Mouse (Mus musculus) small intestine, adult 2 months (tissue): Measurements from ENCODE around the gene Nudt10. TPM values are rescaled to one million over a fixed set of nuclear protein-coding genes. Genes with fewer than 3 reads are reported as not detected.
"Not testable (repeated sequence)": the region's sequence is repeated elsewhere in the genome, so short reads cannot be mapped to it uniquely, and the experiment has no call there.

ENCODE experiments used
- H3K27ac ChIP-seq: fragments of 200-500 bp; 2 replicates; pipeline ENCODE4 v1.5.1; 2012; ENCODE audit warnings: low read depth, low read length, control low read depth, inconsistent platforms; ENCODE audit not compliant: insufficient read depth
- H3K27me3 ChIP-seq: fragments of 200-500 bp; 2 replicates; pipeline ENCODE4 v1.6.1; 2012; ENCODE audit warnings: mild to moderate bottlenecking, moderate library complexity, low read length, inconsistent platforms; ENCODE audit not compliant: control insufficient read depth, insufficient read depth
- H3K36me3 ChIP-seq: fragments of 200-500 bp; 2 replicates; pipeline ENCODE4 v1.6.1; 2012; ENCODE audit warnings: mild to moderate bottlenecking, low read length, control low read depth, inconsistent platforms; ENCODE audit not compliant: control insufficient read depth, insufficient read depth
- H3K4me1 ChIP-seq: fragments of 200-500 bp; 2 replicates; pipeline ENCODE4 v1.6.1; 2012; ENCODE audit warnings: low read length, inconsistent platforms, mixed read lengths; ENCODE audit not compliant: control insufficient read depth, insufficient read depth, insufficient read length
- H3K4me3 ChIP-seq: fragments of 200-500 bp; 2 replicates; pipeline ENCODE4 v1.5.1; 2012; ENCODE audit warnings: low read depth, mild to moderate bottlenecking, control low read depth, inconsistent platforms, low read length, moderate library complexity
- CTCF ChIP-seq: fragments of 200-500 bp; IDR thresholded peaks from 2 replicates; pipeline ENCODE4 v1.5.1; 2012; ENCODE audit warnings: low read depth, mild to moderate bottlenecking, control low read depth, inconsistent platforms, low read length, moderate library complexity, mixed read lengths; ENCODE audit not compliant: insufficient replicate concordance, insufficient read length; ENCODE audit errors: extremely low read depth
- POLR2A ChIP-seq: fragments of 200-500 bp; IDR thresholded peaks from 2 replicates; pipeline ENCODE4 v1.6.1; 2012; ENCODE audit warnings: low read depth, mild to moderate bottlenecking, control low read depth, inconsistent platforms, low read length, moderate library complexity
- WGBS: fragments of 180-500 bp; shearing (Covaris S2); methylation state at CpG from one replicate; pipeline ENCODE4 v1.1.7; 2018; 5-methylcytosine and 5-hydroxymethylcytosine counted together
- polyA plus RNA-seq: library from polyadenylated mRNA; depleted of rRNA; stranded (reverse); fragments of >200 nt; gene quantifications from 2 replicates; pipeline ENCODE4 v1.2.3, GENCODE M21; 2012; rRNA removed

Nudt10 gene
- 0.05 TPM in 1 of 2 replicates, not detected in the other for polyA plus RNA-seq

DNA sequence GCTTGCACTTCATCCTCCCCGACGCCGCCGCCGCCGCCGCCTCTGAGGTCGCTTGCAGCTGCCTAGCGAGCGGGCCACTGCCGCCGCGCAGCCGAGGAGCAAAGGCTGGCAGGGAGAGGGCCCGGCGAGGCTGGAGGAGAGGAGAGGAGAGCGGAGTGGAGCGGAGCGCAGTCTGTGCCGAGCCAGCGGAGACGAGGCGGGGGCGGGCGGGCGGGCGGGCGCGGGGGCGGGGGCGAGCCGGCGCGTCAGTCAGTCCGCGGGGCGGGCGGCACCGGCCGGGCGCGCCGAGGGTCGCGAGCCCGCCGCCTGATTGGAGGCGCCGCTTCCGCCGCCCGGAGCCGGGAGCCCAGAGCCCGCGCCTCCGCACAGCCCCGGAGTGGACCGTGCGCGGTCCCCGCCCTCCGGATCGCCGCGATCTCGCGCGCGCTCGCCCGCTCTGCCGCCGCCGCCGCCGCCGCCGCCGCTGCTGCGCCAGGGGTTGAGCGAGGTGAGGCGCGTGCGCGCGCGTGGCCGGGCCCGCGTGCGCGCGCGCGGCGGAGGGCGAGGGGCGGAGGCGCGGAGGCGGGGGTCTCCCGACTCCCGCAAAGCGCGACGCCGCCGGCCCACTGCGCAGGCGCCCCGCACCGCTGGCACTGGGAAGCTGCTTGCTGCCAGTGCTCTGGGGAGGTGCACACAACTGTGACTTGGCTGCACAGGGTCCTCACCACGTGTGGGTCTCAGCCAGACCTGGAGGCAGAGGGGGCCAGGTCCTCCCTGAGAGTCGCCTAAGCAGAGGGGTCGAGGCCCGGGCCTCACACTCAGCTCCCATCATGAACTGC lies at the start of gene Nudt10:
Nudt10 (minus strand) TSS at position 193 of the 818 bp plus-strand sequence.
- H3K4me3 ChIP-seq: 0 out of 2 replicates have a peak within 1 kb of the TSS, but pooled peaks have one; percentile 13
- 27% methylated on average over 12 of the region's 116 CpGs for WGBS
- not testable (repeated sequence) for H3K36me3 ChIP-seq, H3K27me3 ChIP-seq, H3K27ac ChIP-seq, H3K4me1 ChIP-seq

DNA sequence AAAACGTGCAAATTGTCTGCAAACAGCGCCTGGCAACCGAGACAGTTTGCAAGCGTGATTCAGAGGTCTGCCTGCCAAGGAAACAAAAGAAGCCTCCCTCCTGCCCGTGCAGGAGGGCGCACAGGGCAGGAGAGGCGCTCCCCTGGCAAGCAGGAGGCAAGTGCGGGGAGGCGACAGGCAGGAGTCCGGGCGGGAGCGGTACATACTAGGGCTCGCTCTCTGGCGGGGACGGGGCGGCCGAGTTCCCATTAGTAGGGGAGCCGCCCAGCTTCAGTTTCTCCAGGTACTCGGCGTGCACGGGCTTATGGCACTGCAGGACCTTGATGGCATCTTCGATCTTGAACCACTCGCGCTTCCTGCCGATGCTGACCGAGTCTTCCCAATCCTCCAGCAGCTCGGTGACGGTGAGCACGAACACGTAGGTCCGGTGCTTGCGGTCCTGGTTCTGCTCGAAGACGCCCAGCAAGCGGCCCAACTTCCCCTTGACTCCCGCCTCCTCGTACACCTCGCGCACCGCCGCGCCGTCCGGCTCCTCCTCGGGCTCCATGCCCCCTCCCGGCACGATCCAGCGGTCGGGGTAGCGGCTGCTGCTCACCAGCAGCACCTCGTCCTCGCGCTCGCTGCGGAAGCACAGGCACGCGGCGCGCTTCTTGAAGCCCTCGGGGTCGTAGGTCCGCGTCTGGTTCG lies 536 bp downstream of the Nudt10 start:
- H3K4me3 ChIP-seq, H3K36me3 ChIP-seq, H3K4me1 ChIP-seq, H3K27ac ChIP-seq, H3K27me3 ChIP-seq: not testable (repeated sequence)
- 14% methylated on average over 17 of the region's 64 CpGs for WGBS

DNA sequence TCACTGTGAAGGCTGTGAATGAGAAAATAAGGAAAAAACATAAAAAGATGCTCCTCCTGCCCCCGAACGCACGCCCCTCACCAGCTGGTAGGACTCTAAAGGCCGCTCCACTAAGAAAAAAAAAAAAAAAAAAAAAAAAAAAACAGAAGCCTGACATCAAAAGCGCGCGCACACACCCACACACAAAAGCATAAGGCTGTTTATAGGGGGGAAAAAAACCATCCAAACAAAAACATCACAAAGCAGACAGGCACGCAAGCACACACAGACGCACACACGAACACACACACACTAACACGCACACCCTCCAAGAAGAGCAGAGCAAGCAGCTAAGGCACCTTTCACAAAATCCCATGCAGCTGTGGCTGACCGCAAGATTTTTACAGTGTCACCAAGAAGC lies 1.1 kb downstream of the Nudt10 start:
- TF ChIP-seq CTCF: no peak
- TF ChIP-seq POLR2A: no peak
- 17% methylated on average over 12 of the region's 12 CpGs for WGBS
- Histone ChIP-seq H3K36me3 (no peaks in the 10 kb centered on the region), H3K27me3 (no peaks in the 10 kb centered on the region), H3K27ac (no peak overlapping the region), H3K4me3 (no peak overlapping the region), H3K4me1 (no peaks in the 10 kb centered on the region)

Other genes starting within 250 kb of the Nudt10 start
- 0.04 and 0.11 TPM in 2 replicates for gene Nudt11, start 125.6 kb downstream of the Nudt10 start, polyA plus RNA-seq
- gene AU022751, start 89.6 kb downstream of the Nudt10 start, polyA plus RNA-seq: not detected in 2 replicates
- not detected in 2 replicates for gene Bmp15, start 147.7 kb upstream of the Nudt10 start, polyA plus RNA-seq
- 0.23 and 0.33 TPM in 2 replicates for gene Shroom4, start 226.8 kb upstream of the Nudt10 start, polyA plus RNA-seq